Mouse (Mus musculus): Measurements from ENCODE around the gene Znrf2.

Gene Znrf2

DNA sequence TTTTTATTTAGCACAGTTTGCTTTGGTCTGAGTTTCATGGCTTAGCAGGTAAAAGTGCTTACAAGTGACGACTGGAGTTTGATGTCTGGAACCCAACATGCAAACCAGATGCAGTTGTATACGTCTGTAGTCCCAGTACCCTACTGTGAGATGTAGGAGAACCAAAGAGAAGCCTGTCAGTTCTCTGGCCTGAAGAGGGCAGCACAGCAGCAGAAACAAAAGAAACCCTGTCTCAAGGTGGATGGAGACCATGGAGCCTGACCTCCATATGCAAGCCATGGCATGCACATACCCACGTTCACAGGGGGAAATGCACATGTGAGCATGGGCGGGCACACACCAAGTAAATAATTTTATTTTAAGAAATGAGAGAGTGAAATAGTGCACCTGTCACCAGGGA is 100.8 kb downstream of the Znrf2 start:
- no peak for DNase-seq (ENCODE audit: low read depth)

DNA sequence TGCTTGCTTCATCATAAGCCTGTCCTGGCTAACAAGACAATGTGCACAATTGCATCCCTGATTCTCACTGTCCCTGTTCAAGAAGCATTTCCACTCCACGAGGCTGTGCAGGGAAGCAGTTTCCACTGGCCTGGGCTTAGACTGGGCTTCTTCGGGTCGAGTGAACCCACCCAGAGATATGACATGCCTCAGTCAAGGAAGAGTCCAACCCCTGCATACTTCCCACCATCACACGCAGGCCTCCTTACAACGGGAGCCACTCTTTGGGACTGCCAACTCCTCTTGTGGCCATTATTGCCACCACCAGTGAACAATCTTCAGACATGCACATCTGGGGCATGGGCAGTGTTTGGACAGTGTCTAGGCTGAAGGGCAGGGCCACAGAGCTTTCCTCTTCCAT is 101.8 kb downstream of the Znrf2 start:
- DNase-seq (ENCODE audit: low read depth): no peak

DNA sequence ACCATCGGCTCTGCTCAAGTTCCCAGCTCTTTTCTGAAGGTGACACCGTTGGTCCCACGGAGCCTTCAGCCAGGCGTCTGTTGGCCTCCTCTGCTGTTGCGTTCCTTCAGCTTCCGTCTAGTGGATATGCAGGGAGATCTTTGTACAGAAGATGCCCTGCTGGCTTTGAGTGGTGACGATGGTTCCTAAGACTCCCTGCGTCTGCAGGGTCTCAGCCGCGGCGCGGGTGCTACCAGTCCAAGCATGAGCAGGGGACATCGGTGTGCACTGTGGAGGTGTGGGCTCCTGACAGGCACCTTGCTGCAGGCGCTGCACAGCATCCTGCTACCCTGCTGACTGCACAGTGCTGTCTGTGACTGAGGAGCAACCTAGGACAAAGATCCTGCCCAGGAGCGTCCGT is 107.8 kb downstream of the Znrf2 start:
- DNase-seq (ENCODE audit: low read depth): no peak

DNA sequence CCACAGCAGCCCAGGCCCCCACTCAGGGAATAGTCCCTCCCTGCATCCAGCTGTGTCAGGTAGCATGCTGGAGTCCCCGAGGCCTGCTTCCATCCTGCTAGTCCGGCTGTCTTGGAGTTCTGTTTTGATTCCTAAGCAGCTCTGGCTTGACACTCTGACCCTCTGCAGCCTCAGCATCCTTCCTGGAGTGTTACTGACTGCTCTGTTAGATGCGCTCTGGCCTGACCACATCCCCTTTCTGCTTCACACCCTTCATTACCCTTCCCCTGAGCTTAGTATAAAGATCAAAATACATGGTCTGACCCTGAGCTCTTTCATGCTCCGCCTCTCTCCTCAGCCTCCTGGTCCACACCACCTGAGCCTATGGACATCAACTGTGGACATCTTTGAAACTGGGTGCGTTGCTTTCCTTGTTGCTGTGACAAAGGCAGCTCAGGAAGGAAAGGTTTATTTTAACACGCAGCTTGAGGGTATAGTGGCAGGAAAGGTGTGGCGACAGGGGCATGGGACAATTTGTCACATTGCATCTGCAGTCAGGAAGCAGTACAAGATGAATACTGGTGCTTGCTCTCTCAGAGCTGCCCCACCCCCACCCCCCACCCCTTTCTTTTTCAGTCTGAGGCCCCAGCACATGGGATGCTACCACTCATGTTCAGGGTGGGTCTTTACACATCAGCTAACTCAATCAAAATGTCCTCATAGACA is 109.2 kb downstream of the Znrf2 start:
- no peak for DNase-seq (ENCODE audit: low read depth)

DNA sequence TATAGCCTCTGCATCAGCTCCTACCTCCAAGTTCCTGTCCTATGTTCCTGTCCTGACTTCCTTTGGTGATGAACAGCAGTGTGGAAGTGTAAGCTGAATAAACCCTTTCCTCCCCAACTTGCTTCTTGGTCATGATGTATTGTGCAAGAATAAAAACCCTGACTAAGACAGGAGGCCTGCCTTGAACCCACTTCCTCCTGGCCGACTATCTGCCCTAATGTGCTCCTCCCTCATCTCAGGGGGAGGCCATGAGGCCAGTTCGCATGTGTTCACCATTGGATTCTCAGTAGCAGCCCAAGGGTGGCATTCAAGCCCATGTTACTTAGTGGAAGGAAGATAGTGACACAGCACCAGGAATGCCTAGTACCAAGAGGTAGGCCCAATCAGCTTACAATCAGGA is 110.2 kb downstream of the Znrf2 start:
- no peak for DNase-seq (ENCODE audit: low read depth)

DNA sequence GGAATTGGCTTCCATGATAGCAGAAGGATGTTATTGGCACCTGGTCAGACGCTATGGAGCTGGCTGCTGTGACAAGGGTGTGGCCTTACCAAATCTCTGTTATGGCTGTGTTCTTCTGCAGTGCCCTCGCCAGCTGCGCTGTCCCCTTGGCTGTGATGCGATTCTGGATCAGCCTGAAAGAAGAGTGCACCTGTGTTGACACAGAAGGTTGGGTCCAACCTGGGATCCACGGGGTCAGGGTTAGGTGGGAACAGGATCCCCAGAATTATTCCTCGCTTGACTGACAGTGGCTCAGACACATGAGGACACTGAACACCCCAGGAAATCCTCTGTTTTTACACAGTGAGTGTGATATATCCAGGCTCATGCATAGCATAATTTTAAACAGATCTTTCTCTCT is 111.2 kb downstream of the Znrf2 start:
- DNase-seq (ENCODE audit: low read depth): no peak

DNA sequence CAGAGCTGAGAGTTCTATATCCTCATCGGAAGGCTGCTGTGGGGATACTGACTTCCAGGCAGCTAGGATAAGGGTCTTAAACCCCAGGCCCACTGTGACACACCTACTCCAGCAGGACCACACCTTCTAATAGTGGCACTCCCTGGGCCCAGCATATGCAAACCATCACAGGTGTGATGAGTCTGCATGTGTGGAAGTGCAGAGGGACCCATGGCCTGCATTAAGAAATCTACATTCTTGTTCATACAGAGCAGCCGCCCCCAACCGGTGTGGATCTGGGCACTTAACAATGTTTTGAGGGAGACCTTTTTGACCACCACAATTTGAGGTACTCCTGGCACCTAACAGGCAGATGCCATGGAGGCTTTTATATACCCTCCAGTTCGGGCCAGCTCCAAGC is 114.9 kb downstream of the Znrf2 start:
- no peak for DNase-seq (ENCODE audit: low read depth)

DNA sequence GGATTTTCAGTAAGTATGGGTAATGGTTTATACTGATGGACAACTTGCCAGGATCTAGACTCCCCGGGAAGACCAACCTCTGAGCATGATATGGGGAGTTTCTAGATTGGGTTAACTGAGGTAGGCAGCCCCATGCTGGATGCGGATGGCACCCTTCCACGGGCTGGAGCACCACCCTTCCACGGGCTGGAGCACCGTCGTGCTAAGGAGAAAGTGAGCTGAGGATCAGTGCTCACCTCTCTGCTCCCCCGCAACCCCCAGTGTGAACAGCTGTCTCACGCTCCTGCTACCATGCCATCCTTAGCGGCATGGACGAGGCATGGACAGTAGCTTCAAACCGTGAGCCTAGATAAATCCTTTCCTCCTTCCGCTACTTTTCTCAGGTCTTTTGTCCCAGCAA is 115.8 kb downstream of the Znrf2 start:
- no peak for DNase-seq (ENCODE audit: low read depth)

DNA sequence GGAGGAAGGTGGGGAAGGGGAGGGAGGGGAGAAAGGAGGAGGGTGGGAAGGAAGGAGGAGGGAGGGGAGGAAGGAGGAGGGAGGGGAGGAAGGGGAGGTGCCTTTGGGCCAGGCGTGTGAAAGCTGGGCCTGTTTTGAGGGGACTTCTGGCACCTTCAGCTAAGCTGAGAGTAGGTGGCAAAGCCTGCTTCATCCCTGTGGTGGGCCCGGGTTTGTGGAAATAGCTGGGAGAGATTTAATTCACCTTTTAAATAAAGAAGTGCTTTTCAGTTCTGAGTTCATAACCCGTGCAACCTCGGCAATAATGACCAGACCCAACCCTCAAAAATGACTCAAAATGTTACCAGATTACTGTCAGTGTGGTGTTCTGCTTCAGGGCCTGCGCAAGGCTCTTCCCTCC is 116.5 kb downstream of the Znrf2 start:
- no peak for DNase-seq (ENCODE audit: low read depth)

DNA sequence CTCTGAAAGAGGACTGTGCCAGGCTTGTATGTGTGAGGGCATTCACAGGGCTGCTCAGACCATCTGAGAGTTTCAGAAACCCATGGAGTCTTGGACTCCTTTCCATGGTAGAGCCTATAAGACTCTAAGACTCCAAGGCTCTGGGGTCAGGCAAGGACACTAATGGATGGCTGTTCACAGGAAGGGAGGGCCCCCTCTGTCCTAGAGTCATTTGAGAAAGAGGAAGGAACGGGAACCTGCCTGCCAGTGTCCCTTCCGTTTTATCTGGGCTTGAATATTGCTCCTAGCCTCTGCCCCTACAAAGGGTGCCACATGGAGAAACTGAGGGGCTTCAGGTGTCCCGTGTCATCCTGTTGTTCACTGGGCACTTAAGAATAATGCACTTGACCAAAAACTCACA is 117.2 kb downstream of the Znrf2 start:
- DNase-seq (ENCODE audit: low read depth): no peak

DNA sequence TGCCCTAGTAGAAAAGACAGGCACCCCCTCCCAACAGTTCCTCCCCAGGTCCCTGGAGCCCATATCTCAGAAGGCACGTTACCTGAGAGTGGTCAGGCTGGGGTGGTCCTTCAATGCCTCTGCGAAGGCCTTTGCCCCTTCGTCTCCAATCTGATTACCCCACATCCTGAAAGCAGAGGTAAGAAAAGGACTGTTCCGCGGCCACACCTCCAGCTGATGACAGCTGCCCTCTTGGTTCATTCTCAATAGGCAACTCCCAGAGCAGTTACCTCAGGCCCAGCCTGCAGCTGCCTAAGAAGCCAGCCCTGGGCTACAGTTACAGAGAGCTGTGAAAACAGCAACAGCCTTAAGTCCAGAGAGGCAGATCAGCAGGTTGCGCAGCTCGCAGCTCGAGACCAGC is 117.6 kb downstream of the Znrf2 start:
- DNase-seq (ENCODE audit: low read depth): no peak

DNA sequence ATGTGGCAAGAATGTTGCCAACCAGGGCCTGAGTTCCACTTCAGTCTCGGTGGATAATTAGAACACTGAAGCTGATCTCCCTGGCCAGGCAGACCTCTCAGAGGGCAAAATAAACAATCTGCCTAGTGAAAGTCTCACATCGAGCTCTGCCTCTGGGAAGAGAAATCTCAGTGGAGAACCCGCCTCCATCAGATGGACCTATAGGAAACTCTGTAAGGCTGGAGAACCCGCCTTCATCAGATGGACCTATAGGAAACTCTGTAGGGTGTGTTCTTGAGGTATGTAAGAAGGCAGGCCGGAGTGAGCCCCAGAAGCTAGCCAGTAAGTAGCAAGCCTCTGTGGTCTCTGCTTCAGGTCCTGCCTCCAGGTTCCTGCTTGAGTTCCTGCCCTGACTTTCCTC is 118.2 kb downstream of the Znrf2 start:
- DNase-seq (ENCODE audit: low read depth): no peak

DNA sequence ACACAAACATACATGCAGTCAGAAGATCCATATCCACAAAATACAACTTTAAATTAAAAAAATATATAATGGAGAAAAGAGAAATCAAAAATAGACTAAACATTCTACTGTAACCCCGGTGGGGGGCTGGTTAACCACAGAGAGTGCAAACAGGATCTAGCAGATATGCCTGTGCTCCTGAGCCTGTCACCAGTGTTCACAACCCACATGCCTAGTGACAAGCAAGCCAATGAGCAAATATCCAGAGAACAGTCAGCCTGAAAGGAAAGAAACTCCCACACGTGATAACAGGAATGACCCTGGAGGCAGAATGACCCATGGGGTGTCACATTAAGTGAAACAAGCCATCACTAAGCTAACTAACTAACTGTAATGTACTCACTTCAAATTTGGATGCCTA is 119.8 kb downstream of the Znrf2 start:
- DNase-seq (ENCODE audit: low read depth): no peak

DNA sequence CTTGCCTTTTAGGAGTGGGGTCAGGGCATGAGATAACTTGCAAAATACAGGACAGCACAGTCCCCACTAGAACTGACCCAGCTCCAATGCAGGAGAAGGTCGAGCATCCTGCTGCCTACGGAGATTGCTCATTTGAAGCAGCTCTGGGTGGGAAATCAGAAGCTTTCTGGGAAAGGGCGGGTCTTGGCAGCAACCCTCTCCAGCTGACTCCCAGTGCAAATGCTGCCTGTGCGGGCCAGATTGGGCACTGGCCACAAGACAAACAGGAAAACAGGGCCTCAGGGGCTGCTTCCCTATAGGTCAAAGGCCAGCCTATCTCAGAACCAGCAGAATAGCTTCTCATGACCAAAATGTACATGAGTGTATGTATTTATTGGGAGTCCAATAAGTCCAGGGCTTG is 122.9 kb downstream of the Znrf2 start:
- no peak for DNase-seq (ENCODE audit: low read depth)

DNA sequence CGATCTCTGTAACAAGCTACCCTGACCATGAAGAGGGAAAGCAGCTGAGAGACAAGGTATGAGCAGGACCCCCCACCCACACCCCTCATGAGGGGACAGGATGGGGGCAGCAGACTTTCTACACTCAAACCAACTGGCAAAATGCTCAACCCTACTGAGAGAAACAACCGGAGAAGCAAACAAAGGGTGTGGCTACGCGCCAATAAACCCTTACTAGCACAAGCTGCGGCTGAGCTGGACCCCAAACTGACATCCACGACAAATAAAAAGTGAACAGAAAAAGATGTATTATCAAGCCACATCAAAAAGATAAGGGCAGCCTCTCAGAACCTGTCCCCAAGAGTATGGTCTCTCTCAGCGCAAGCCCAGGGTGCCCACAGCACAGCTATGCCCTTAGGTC is 123.4 kb downstream of the Znrf2 start:
- no peak for DNase-seq (ENCODE audit: low read depth)

DNA sequence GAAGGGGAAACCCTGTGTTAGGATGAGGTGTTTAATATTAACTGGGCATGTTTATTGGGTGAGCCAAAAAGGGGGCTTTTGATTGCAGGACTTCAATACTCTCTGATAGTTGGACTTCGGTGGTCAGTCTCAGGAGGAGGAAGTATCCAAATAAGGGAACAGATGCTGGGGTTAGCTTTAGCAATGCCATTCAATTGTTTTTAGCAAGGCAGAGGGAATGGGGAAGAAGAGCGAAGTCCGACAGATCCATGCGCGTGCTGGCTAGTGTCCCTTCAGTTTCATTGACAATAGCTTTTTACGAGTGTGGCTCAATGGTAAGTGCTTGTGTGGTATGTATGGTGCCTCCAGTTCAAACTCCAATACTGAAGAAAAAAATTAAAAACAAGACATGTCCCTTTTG is 124.4 kb downstream of the Znrf2 start:
- DNase-seq (ENCODE audit: low read depth): no peak
